Mouse (Mus musculus) midbrain, postnatal 0 days (tissue): ENCODE data around the gene Tulp4. TPM values are rescaled to one million over a fixed set of nuclear protein-coding genes. Genes with fewer than 3 reads are reported as not detected.

ENCODE experiments used
- ATAC-seq: fragments of 200-750 bp; cut with Nextera tagmentation; 2 replicates; pipeline ENCODE4 v1.8.0; 2017; ENCODE audit warnings: moderate number of reproducible peaks, mild to moderate bottlenecking, moderate TSS enrichment, moderate library complexity; ENCODE audit not compliant: low FRiP score
- DNase-seq: peaks from one replicate; pipeline ENCODE4 v3.0.0-alpha.2; 2015; ENCODE audit warnings: low spot score
- H3K27ac ChIP-seq: fragments of 300-500 bp; sonication (generic); 2 replicates; pipeline ENCODE4 v1.5.1; 2014; ENCODE audit warnings: low read depth, mild to moderate bottlenecking, low read length, mixed read lengths
- H3K27me3 ChIP-seq: fragments of 300-500 bp; sonication (generic); 2 replicates; pipeline ENCODE4 v1.6.1; 2014; ENCODE audit warnings: low read length, control low read depth, mixed read lengths; ENCODE audit not compliant: insufficient read depth
- H3K36me3 ChIP-seq: fragments of 300-500 bp; sonication (generic); 2 replicates; pipeline ENCODE4 v1.6.1; 2014; ENCODE audit warnings: low read length, control low read depth, mixed read lengths; ENCODE audit not compliant: insufficient read depth
- H3K4me1 ChIP-seq: fragments of 300-500 bp; sonication (generic); 2 replicates; pipeline ENCODE4 v1.6.1; 2014; ENCODE audit warnings: mild to moderate bottlenecking, control low read depth, antibody characterized with exemption, low read length, mixed read lengths; ENCODE audit not compliant: insufficient read depth
- H3K4me2 ChIP-seq: fragments of 300-500 bp; sonication (generic); 2 replicates; pipeline ENCODE4 v1.6.1; 2014; ENCODE audit warnings: low read depth, mild to moderate bottlenecking, low read length, mixed read lengths; ENCODE audit not compliant: poor library complexity, severe bottlenecking
- H3K4me3 ChIP-seq: fragments of 300-500 bp; sonication (generic); 2 replicates; pipeline ENCODE4 v1.5.1; 2014; ENCODE audit warnings: low read depth, mild to moderate bottlenecking, low read length, moderate library complexity
- H3K9ac ChIP-seq: fragments of 300-500 bp; sonication (generic); replicated peaks from 2 replicates; pipeline ENCODE4 v1.6.1; 2014; ENCODE audit warnings: mild to moderate bottlenecking, low read length, moderate library complexity, mixed read lengths; ENCODE audit not compliant: poor library complexity, severe bottlenecking
- H3K9me3 ChIP-seq: fragments of 300-500 bp; sonication (generic); 2 replicates; pipeline ENCODE4 v1.6.1; 2016; ENCODE audit warnings: low read length, control low read depth
- CTCF ChIP-seq: IDR thresholded peaks from 2 replicates; pipeline ENCODE4 v1.5.1; 2016; ENCODE audit warnings: antibody characterized with exemption, mild to moderate bottlenecking
- WGBS: fragments of 180-500 bp; shearing (Covaris S2); extraction: QIAGEN DNeasy Blood & Tissue Kit; methylation state at CpG from one replicate; pipeline ENCODE4 v1.1.7; 2014; 5-methylcytosine and 5-hydroxymethylcytosine counted together
- polyA plus RNA-seq: library from polyadenylated mRNA; unstranded; fragments of >200 nt; fragmentation: Nextera tagmentation; extraction: Ambion mirVana; gene quantifications from 2 replicates; pipeline ENCODE4 v1.2.1, GENCODE M21; 2015
- total RNA-seq: library from RNA; depleted of rRNA; stranded (reverse); fragments of >200 nt; gene quantifications from 2 replicates; pipeline ENCODE4 v1.2.3, GENCODE M21; 2014

The Tulp4 gene
- total and polyA plus RNA-seq, 2 experiments from 2014 or later, result 87.9 to 268 TPM

DNA sequence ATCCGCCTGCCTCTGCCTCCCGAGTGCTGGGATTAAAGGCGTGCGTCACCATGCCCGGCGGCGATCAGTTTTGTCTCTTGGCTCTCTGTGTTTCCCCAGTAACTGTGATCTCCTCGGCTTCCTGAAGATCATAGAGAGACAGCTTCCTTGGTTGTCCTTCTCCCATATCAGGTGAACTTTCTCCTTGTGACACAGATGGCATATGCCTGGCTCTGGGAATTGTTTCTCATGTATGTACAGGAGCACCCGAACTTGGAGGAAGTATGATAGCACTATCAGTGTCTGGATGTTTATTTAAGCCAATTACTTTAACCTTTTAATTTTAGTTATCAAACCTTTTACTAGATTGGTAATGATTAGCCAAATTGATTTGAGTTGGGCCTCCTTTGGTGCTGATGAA is 8.8 kb downstream of the Tulp4 start:
- H3K9ac ChIP-seq, result no peak overlapping the region
- no peaks in the 10 kb centered on the region for H3K9me3 ChIP-seq
- no peak overlapping the region for H3K4me2 ChIP-seq
- 0 out of 2 replicates have a peak, but pooled peaks cover 3% of the 10 kb centered on the region for H3K36me3 ChIP-seq
- no peaks in the 10 kb centered on the region for H3K27me3 ChIP-seq
- DNase-seq (no peak), ATAC-seq (no peak)
- no peaks in the 10 kb centered on the region for H3K4me1 ChIP-seq
- 97% methylated on average over 9 of the region's 9 CpGs for WGBS
- no peak for TF ChIP-seq CTCF
- H3K4me3 ChIP-seq, result no peak overlapping the region
- H3K27ac ChIP-seq, result no peak overlapping the region

DNA sequence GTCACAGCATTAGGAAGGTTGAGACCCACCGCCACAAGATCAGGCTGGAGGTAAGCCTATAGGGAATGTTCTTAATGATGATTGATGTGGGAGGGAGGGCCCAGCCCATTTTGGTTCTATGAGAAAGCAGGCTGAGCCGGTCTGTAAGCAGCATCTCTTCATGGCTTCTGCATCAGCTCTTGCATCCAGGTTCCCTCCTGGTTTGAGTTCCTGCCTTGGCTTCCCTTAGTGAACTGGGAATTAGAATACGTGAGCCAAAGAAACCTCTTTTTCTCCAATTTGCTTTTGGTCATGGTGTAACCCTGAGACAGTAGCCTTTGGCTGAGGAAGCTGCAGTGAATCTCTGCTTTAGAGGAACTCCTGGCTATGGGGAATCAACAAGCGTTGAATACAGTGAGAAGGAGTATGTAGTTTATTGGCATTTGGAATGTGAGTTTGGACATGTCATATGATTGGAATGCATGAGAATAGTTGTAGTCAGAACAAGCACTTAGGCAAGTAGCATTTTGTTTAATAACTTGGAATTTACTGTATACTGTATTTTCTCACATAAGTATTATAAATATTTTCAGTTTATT is 11.0 kb downstream of the Tulp4 start:
- ATAC-seq, result no peak
- Histone ChIP-seq H3K9me3 (no peaks in the 10 kb centered on the region), H3K36me3 (0 out of 2 replicates have a peak, but pooled peaks cover 3% of the 10 kb centered on the region), H3K27me3 (no peaks in the 10 kb centered on the region), H3K9ac (no peak overlapping the region), H3K4me3 (no peak overlapping the region), H3K27ac (no peak overlapping the region), H3K4me2 (no peak overlapping the region), H3K4me1 (no peaks in the 10 kb centered on the region)
- 76% methylated on average over 4 of the region's 4 CpGs for WGBS
- DNase-seq, result no peak
- TF ChIP-seq CTCF, result no peak

DNA sequence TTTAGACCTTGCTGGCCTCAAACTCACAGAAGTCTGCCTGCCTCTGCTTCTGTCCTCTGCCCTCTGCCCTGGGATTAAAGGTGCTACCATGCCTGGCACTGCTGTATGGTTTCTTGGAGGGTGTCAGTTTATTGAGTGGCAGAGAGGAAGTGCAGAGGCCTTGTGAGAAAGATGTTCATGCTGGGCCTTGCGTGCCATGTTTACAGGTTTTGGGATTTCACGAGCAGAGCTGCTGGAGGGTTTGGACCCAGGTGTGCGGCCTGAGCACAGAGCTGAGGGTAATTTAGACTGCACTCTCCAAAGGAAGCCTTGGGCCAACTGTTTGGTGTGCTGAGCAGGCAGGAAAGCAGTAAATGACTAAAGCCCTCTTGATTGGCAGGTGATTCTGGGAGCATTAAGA is 11.7 kb downstream of the Tulp4 start:
- H3K9ac ChIP-seq, result no peak overlapping the region
- no peak for TF ChIP-seq CTCF
- H3K4me2 ChIP-seq, result no peak overlapping the region
- H3K4me3 ChIP-seq, result no peak overlapping the region
- no peak for ATAC-seq
- H3K9me3 ChIP-seq, result no peaks in the 10 kb centered on the region
- H3K27ac ChIP-seq, result no peak overlapping the region
- DNase-seq, result no peak
- no peaks in the 10 kb centered on the region for H3K27me3 ChIP-seq
- no peaks in the 10 kb centered on the region for H3K4me1 ChIP-seq
- 84% methylated on average over 3 of the region's 3 CpGs for WGBS
- peaks cover 9% of the 10 kb centered on the region; the same call in 1 of the 2 replicates for H3K36me3 ChIP-seq

- no peak overlapping the region for H3K27ac ChIP-seq
- H3K9me3 ChIP-seq, result no peaks in the 10 kb centered on the region
- ATAC-seq (no peak), DNase-seq (peak; percentile 39)
- no peak overlapping the region for H3K4me2 ChIP-seq
- TF ChIP-seq CTCF, result no peak
- peaks cover 9% of the 10 kb centered on the region; the same call in 1 of the 2 replicates for H3K36me3 ChIP-seq
- 94% methylated on average over 4 of the region's 4 CpGs for WGBS
- H3K4me1 ChIP-seq, result no peaks in the 10 kb centered on the region
- H3K9ac ChIP-seq, result no peak overlapping the region
- H3K27me3 ChIP-seq, result no peaks in the 10 kb centered on the region
- no peak overlapping the region for H3K4me3 ChIP-seq
Measured at GRCm38 (mm10) chr17:6118861-6119260, 12.6 kb downstream of the Tulp4 start.

DNA sequence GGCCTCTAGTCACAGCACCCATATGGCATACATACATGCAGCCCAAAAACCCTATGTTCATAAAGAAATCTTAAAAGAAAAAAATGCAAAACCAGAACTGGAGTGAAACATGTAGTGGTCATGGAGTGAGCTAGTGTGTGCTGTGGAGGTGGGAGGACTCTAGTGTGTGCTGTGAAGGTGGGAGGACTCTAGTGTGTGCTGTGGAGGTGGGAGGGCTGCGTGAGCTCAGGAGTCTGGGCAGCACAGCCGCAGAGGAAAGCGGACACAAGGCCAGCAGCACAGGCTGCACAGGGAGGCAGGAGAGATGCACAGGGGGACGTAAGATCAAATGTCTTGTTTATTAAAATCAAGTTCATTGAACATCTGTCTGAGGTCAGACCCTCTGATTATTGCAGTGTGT is 17.5 kb downstream of the Tulp4 start:
- DNase-seq, result no peak
- Histone ChIP-seq H3K4me2 (no peak overlapping the region), H3K4me1 (no peaks in the 10 kb centered on the region), H3K9ac (no peak overlapping the region), H3K27me3 (no peaks in the 10 kb centered on the region), H3K27ac (no peak overlapping the region), H3K36me3 (peaks cover 8% of the 10 kb centered on the region; the same call in 1 of the 2 replicates), H3K9me3 (no peaks in the 10 kb centered on the region), H3K4me3 (no peak overlapping the region)
- WGBS, result 85% methylated on average over 4 of the region's 4 CpGs
- TF ChIP-seq CTCF, result no peak
- no peak for ATAC-seq

GRCm38 (mm10) chr17:6125441-6125840 is 19.2 kb downstream of the Tulp4 start:
- Histone ChIP-seq H3K9me3 (no peaks in the 10 kb centered on the region), H3K9ac (no peak overlapping the region), H3K4me3 (no peak overlapping the region), H3K4me1 (no peaks in the 10 kb centered on the region), H3K27ac (no peak overlapping the region), H3K4me2 (no peak overlapping the region), H3K27me3 (no peaks in the 10 kb centered on the region), H3K36me3 (peaks cover 6% of the 10 kb centered on the region; the same call in 1 of the 2 replicates)
- no peak for ATAC-seq
- WGBS, result 97% methylated on average over 3 of the region's 3 CpGs
- TF ChIP-seq CTCF, result no peak
- DNase-seq, result peak; percentile 4
